Mouse (Mus musculus) midbrain, embryonic 15.5 days (tissue): ENCODE measurements at regions not wholly inside any gene's neighbourhood (a gene's known extent, or its start where the extent isn't known, plus 50 kb on each side); places are given as distances from the start of the nearest gene placed in this dataset.

Experiments used
- ATAC-seq: fragments of 200-750 bp; cut with Nextera tagmentation; replicated peaks from 2 replicates; pipeline ENCODE4 v1.8.0; 2017; ENCODE audit warnings: moderate TSS enrichment
- H3K27ac ChIP-seq: fragments of 300-500 bp; sonication (generic); 2 replicates; pipeline ENCODE4 v1.5.1; 2015; ENCODE audit warnings: mild to moderate bottlenecking, inconsistent platforms
- H3K27me3 ChIP-seq: fragments of 300-500 bp; sonication (generic); replicated peaks from 2 replicates; pipeline ENCODE4 v1.6.1; 2015; ENCODE audit warnings: inconsistent platforms
- H3K36me3 ChIP-seq: fragments of 300-500 bp; sonication (generic); replicated peaks from 2 replicates; pipeline ENCODE4 v1.6.1; 2015; ENCODE audit warnings: inconsistent platforms
- H3K4me1 ChIP-seq: fragments of 300-500 bp; sonication (generic); 2 replicates; pipeline ENCODE4 v1.6.1; 2015; ENCODE audit warnings: inconsistent platforms
- H3K4me2 ChIP-seq: fragments of 300-500 bp; sonication (generic); 2 replicates; pipeline ENCODE4 v1.6.1; 2015; ENCODE audit warnings: inconsistent platforms, mild to moderate bottlenecking, moderate library complexity
- H3K4me3 ChIP-seq: fragments of 300-500 bp; sonication (generic); 2 replicates; pipeline ENCODE4 v1.5.1; 2015; ENCODE audit warnings: mild to moderate bottlenecking, inconsistent platforms
- H3K9ac ChIP-seq: fragments of 300-500 bp; sonication (generic); 2 replicates; pipeline ENCODE4 v1.6.1; 2015; ENCODE audit warnings: mild to moderate bottlenecking, inconsistent platforms
- H3K9me3 ChIP-seq: fragments of 300-500 bp; sonication (generic); 2 replicates; pipeline ENCODE4 v1.6.1; 2016; ENCODE audit warnings: inconsistent platforms
- WGBS: fragments of 180-500 bp; shearing (Covaris S2); methylation state at CpG from one replicate; pipeline ENCODE4 v1.1.7; 2015; ENCODE audit warnings: mixed read lengths; 5-methylcytosine and 5-hydroxymethylcytosine counted together

GRCm38 (mm10) chr2:113959025-113959767 is 54.2 kb downstream of the Gjd2 start:
- WGBS = 34% methylated on average over 6 of the region's 6 CpGs
- Histone ChIP-seq H3K4me3 (no peak overlapping the region), H3K27ac (no peak overlapping the region), H3K9ac (no peak overlapping the region), H3K4me2 (no peak overlapping the region), H3K36me3 (no peaks in the 10 kb centered on the region), H3K4me1 (no peaks in the 10 kb centered on the region), H3K27me3 (no peaks in the 10 kb centered on the region), H3K9me3 (no peaks in the 10 kb centered on the region)
- ATAC-seq = no peak

- Histone ChIP-seq H3K4me2 (no peak overlapping the region), H3K27me3 (no peaks in the 10 kb centered on the region), H3K27ac (no peak overlapping the region), H3K36me3 (no peaks in the 10 kb centered on the region), H3K9ac (no peak overlapping the region), H3K4me3 (no peak overlapping the region), H3K4me1 (no peaks in the 10 kb centered on the region), H3K9me3 (no peaks in the 10 kb centered on the region)
- no peak for ATAC-seq
Measured at GRCm38 (mm10) chr2:113952480-113952879, 60.9 kb downstream of the Gjd2 start.

- no peak overlapping the region for H3K4me2 ChIP-seq
- WGBS = 71% methylated on average over 2 of the region's 2 CpGs
- H3K27ac ChIP-seq = no peak overlapping the region
- H3K4me1 ChIP-seq = no peaks in the 10 kb centered on the region
- H3K4me3 ChIP-seq = no peak overlapping the region
- no peaks in the 10 kb centered on the region for H3K27me3 ChIP-seq
- no peaks in the 10 kb centered on the region for H3K36me3 ChIP-seq
- no peak for ATAC-seq
- no peaks in the 10 kb centered on the region for H3K9me3 ChIP-seq
- H3K9ac ChIP-seq = no peak overlapping the region
Measured at GRCm38 (mm10) chr2:113949296-113949990, 64.0 kb downstream of the Gjd2 start.

- Histone ChIP-seq H3K27ac (no peak overlapping the region), H3K9ac (no peak overlapping the region), H3K36me3 (no peaks in the 10 kb centered on the region), H3K27me3 (no peaks in the 10 kb centered on the region), H3K9me3 (no peaks in the 10 kb centered on the region), H3K4me1 (no peaks in the 10 kb centered on the region), H3K4me2 (no peak overlapping the region), H3K4me3 (no peak overlapping the region)
- no peak for ATAC-seq
- WGBS = 91% methylated on average over 4 of the region's 4 CpGs
Measured at GRCm38 (mm10) chr2:113931689-113932088, 81.7 kb downstream of the Gjd2 start.

- H3K27me3 ChIP-seq = no peaks in the 10 kb centered on the region
- H3K4me3 ChIP-seq = no peak overlapping the region
- no peak for ATAC-seq
- no peaks in the 10 kb centered on the region for H3K9me3 ChIP-seq
- H3K9ac ChIP-seq = no peak overlapping the region
- H3K4me2 ChIP-seq = no peak overlapping the region
- no peaks in the 10 kb centered on the region for H3K4me1 ChIP-seq
- 61% methylated on average over 1 of the region's 1 CpGs for WGBS
- H3K36me3 ChIP-seq = no peaks in the 10 kb centered on the region
- H3K27ac ChIP-seq = no peak overlapping the region
Measured at GRCm38 (mm10) chr2:113930948-113931347, 82.5 kb downstream of the Gjd2 start.

- H3K4me2 ChIP-seq = no peak overlapping the region
- no peaks in the 10 kb centered on the region for H3K27me3 ChIP-seq
- H3K27ac ChIP-seq = no peak overlapping the region
- no peak overlapping the region for H3K9ac ChIP-seq
- H3K4me3 ChIP-seq = no peak overlapping the region
- H3K36me3 ChIP-seq = no peaks in the 10 kb centered on the region
- no peak for ATAC-seq
- WGBS = 88% methylated on average over 1 of the region's 1 CpGs
- H3K4me1 ChIP-seq = no peaks in the 10 kb centered on the region
- no peaks in the 10 kb centered on the region for H3K9me3 ChIP-seq
Measured at GRCm38 (mm10) chr2:113929650-113930049, 81.2 kb upstream of the Arhgap11a start.

GRCm38 (mm10) chr2:113924138-113924537 is 75.7 kb upstream of the Arhgap11a start:
- H3K9ac ChIP-seq = no peak overlapping the region
- no peak overlapping the region for H3K27ac ChIP-seq
- H3K4me3 ChIP-seq = no peak overlapping the region
- no peak for ATAC-seq
- no peaks in the 10 kb centered on the region for H3K9me3 ChIP-seq
- 74% methylated on average over 2 of the region's 2 CpGs for WGBS
- no peaks in the 10 kb centered on the region for H3K27me3 ChIP-seq
- H3K36me3 ChIP-seq = no peaks in the 10 kb centered on the region
- H3K4me2 ChIP-seq = no peak overlapping the region
- no peaks in the 10 kb centered on the region for H3K4me1 ChIP-seq

- ATAC-seq = no peak
- no peak overlapping the region for H3K4me3 ChIP-seq
- WGBS = 99% methylated on average over 2 of the region's 2 CpGs
Measured at GRCm38 (mm10) chr2:113918913-113919312, 70.5 kb upstream of the Arhgap11a start.

GRCm38 (mm10) chr2:113914248-113914647 is 65.8 kb upstream of the Arhgap11a start:
- no peak overlapping the region for H3K4me2 ChIP-seq
- H3K27ac ChIP-seq = no peak overlapping the region
- no peaks in the 10 kb centered on the region for H3K36me3 ChIP-seq
- peaks cover 6% of the 10 kb centered on the region; the same call in 1 of the 2 replicates for H3K4me1 ChIP-seq
- ATAC-seq = no peak
- no peaks in the 10 kb centered on the region for H3K9me3 ChIP-seq
- 96% methylated on average over 2 of the region's 2 CpGs for WGBS
- H3K4me3 ChIP-seq = no peak overlapping the region
- no peak overlapping the region for H3K9ac ChIP-seq
- H3K27me3 ChIP-seq = no peaks in the 10 kb centered on the region

More at GRCm38 (mm10) chr2:113918913-113919312, 70.5 kb upstream of the Arhgap11a start:
- no peak overlapping the region for H3K27ac ChIP-seq
- H3K9ac ChIP-seq = no peak overlapping the region
- H3K36me3 ChIP-seq = no peaks in the 10 kb centered on the region
- H3K27me3 ChIP-seq = no peaks in the 10 kb centered on the region
- no peak overlapping the region for H3K4me2 ChIP-seq
- H3K9me3 ChIP-seq = no peaks in the 10 kb centered on the region
- no peaks in the 10 kb centered on the region for H3K4me1 ChIP-seq

GRCm38 (mm10) chr2:113911188-113911587 is 62.7 kb upstream of the Arhgap11a start:
- Histone ChIP-seq H3K4me2 (no peak overlapping the region), H3K4me3 (no peak overlapping the region), H3K36me3 (no peaks in the 10 kb centered on the region), H3K9ac (no peak overlapping the region), H3K27ac (no peak overlapping the region), H3K27me3 (no peaks in the 10 kb centered on the region), H3K9me3 (no peaks in the 10 kb centered on the region), H3K4me1 (peaks cover 6% of the 10 kb centered on the region; the same call in 1 of the 2 replicates)
- WGBS = 47% methylated on average over 3 of the region's 3 CpGs
- ATAC-seq = no peak

GRCm38 (mm10) chr2:113909502-113909901 is 61.0 kb upstream of the Arhgap11a start:
- no peak overlapping the region for H3K27ac ChIP-seq
- H3K9me3 ChIP-seq = no peaks in the 10 kb centered on the region
- H3K4me2 ChIP-seq = no peak overlapping the region
- peak; percentile 85 for ATAC-seq
- H3K27me3 ChIP-seq = no peaks in the 10 kb centered on the region
- H3K4me1 ChIP-seq = peaks cover 6% of the 10 kb centered on the region; the same call in 1 of the 2 replicates
- H3K4me3 ChIP-seq = no peak overlapping the region
- 50% methylated on average over 4 of the region's 4 CpGs for WGBS
- no peak overlapping the region for H3K9ac ChIP-seq
- H3K36me3 ChIP-seq = no peaks in the 10 kb centered on the region

GRCm38 (mm10) chr2:113908636-113909035 is 60.2 kb upstream of the Arhgap11a start:
- no peak overlapping the region for H3K9ac ChIP-seq
- no peak overlapping the region for H3K4me3 ChIP-seq
- H3K27me3 ChIP-seq = no peaks in the 10 kb centered on the region
- peaks cover 6% of the 10 kb centered on the region; the same call in 1 of the 2 replicates for H3K4me1 ChIP-seq
- 0 out of 2 replicates have a peak, but pooled peaks have one; percentile 37 for ATAC-seq
- WGBS = 61% methylated on average over 4 of the region's 4 CpGs
- no peaks in the 10 kb centered on the region for H3K9me3 ChIP-seq
- H3K4me2 ChIP-seq = no peak overlapping the region
- no peaks in the 10 kb centered on the region for H3K36me3 ChIP-seq
- no peak overlapping the region for H3K27ac ChIP-seq

- no peak for ATAC-seq
- H3K9ac ChIP-seq = no peak overlapping the region
- H3K36me3 ChIP-seq = no peaks in the 10 kb centered on the region
- H3K4me2 ChIP-seq = no peak overlapping the region
- no peaks in the 10 kb centered on the region for H3K9me3 ChIP-seq
- no peak overlapping the region for H3K27ac ChIP-seq
- H3K4me1 ChIP-seq = no peaks in the 10 kb centered on the region
- H3K4me3 ChIP-seq = no peak overlapping the region
- H3K27me3 ChIP-seq = no peaks in the 10 kb centered on the region
- 84% methylated on average over 3 of the region's 3 CpGs for WGBS
Measured at GRCm38 (mm10) chr2:113904414-113904813, 56.0 kb upstream of the Arhgap11a start.
